Mouse (Mus musculus): ENCODE data around the gene Clip1. TPM values are rescaled to one million over a fixed set of nuclear protein-coding genes. Genes with fewer than 3 reads are reported as not detected.
A peak's percentile ranks its signal among the peaks of the same experiment; 100 is the strongest.

Gene Clip1
- polyA plus RNA-seq, 1 experiment from 2014 or later, result 45.2 TPM

DNA sequence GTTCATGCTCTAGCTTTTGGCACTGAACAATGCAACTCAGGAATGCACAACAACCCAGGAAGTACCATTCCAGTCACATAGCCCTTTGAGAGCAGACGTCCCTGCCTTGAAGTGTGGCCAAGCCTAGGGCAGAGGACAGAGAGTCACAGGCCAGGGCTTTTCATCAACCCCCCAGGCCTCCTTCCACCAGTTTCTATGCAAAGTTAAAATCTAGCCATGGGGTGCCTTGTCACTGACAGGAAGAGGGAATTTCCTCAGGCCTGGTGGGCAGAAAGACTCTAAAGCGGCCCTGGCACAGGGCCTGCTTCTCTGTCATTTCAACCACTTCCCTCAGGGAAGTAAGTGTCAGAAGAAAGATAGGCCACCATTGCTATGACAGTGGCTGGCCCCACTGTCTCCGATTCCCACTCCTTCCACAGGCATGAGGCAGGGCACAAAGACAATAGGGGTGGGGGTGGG lies 77.2 kb downstream of the Clip1 start:
- no peaks in the 10 kb centered on the region for H3K27me3 ChIP-seq (ENCODE audit: control insufficient read depth, insufficient read depth, low read length)
- H3K4me1 ChIP-seq (ENCODE audit: control insufficient read depth, insufficient read depth, low read length), result peaks cover 8% of the 10 kb centered on the region; the same call in 1 of the 2 replicates
- 0 out of 2 replicates have a peak, but pooled peaks cover 8% of the 10 kb centered on the region for H3K36me3 ChIP-seq (ENCODE audit: control insufficient read depth, insufficient read depth, low read length)
- peak; percentile 39; the same call in 1 of the 2 replicates for ATAC-seq (replicated peaks; ENCODE audit: insufficient number of reproducible peaks, low FRiP score, low TSS enrichment)
- H3K9me3 ChIP-seq (replicated peaks; ENCODE audit: control insufficient read depth, low read length), result no peaks in the 10 kb centered on the region
- peak overlapping the region; percentile 2; the same call in 1 of the 2 replicates for H3K27ac ChIP-seq (ENCODE audit: low read depth, low read length)
- H3K9ac ChIP-seq (ENCODE audit: low read depth, low read length), result no peak overlapping the region
- no peak overlapping the region for H3K4me2 ChIP-seq
- H3K4me3 ChIP-seq (ENCODE audit: low read depth, low read length), result no peak overlapping the region
- 62% methylated on average over 3 of the region's 3 CpGs for WGBS (ENCODE audit: insufficient replicate concordance)

DNA sequence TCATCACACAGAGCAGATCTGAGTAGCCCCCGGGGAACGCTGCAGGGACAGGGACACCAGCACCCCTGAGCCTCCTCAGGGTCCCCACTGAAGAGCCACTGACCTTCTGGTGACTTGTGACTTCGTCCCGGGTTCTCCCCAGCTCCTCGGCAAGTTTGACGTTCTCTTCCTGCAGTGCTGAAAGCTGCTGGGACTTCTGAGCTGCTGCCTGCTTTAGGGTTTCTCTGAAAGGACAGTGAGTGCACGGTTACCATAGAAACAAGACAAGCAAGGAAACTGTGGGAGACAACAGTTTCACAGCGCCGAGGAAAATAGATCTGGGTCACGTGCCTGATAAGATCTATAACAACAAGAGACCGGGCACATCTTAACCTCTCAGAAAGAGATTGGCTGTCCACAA lies 80.9 kb downstream of the Clip1 start:
- no peak overlapping the region for H3K4me3 ChIP-seq (ENCODE audit: low read depth, low read length)
- H3K36me3 ChIP-seq (ENCODE audit: control insufficient read depth, insufficient read depth, low read length), result 0 out of 2 replicates have a peak, but pooled peaks cover 6% of the 10 kb centered on the region
- no peak overlapping the region for H3K4me2 ChIP-seq
- ATAC-seq (replicated peaks; ENCODE audit: insufficient number of reproducible peaks, low FRiP score, low TSS enrichment), result no peak
- H3K27me3 ChIP-seq (ENCODE audit: control insufficient read depth, insufficient read depth, low read length), result no peaks in the 10 kb centered on the region
- H3K4me1 ChIP-seq (ENCODE audit: control insufficient read depth, insufficient read depth, low read length), result peaks cover 8% of the 10 kb centered on the region; the same call in 1 of the 2 replicates
- no peak overlapping the region for H3K27ac ChIP-seq (ENCODE audit: low read depth, low read length)
- WGBS (ENCODE audit: insufficient replicate concordance), result 39% methylated on average over 11 of the region's 11 CpGs
- H3K9me3 ChIP-seq (replicated peaks; ENCODE audit: control insufficient read depth, low read length), result no peaks in the 10 kb centered on the region
- H3K9ac ChIP-seq (ENCODE audit: low read depth, low read length), result no peak overlapping the region

DNA sequence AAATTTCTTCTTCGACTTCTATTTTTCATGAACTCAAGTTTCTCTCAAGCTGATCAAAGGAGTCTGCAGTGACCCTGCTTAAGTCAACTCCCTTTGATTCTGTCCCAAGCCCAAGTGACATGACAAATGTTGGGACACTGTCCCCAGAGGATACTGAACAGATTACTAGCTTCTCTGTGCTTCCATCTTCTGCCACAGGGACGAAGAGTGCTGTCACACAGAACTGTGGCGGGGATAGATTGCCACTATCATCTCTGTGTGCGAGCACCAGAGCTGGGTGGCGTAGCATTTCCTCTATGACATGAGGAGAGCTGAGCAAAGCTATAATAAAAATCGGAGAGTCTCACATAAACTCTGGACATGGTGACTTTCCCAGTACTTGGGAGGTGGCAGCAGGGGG lies 82.2 kb downstream of the Clip1 start:
- peaks cover 8% of the 10 kb centered on the region; the same call in 1 of the 2 replicates for H3K4me1 ChIP-seq (ENCODE audit: control insufficient read depth, insufficient read depth, low read length)
- no peak overlapping the region for H3K27ac ChIP-seq (ENCODE audit: low read depth, low read length)
- no peak overlapping the region for H3K4me2 ChIP-seq
- 65% methylated on average over 6 of the region's 6 CpGs for WGBS (ENCODE audit: insufficient replicate concordance)
- H3K36me3 ChIP-seq (ENCODE audit: control insufficient read depth, insufficient read depth, low read length), result no peaks in the 10 kb centered on the region
- no peaks in the 10 kb centered on the region for H3K9me3 ChIP-seq (replicated peaks; ENCODE audit: control insufficient read depth, low read length)
- no peak for ATAC-seq (replicated peaks; ENCODE audit: insufficient number of reproducible peaks, low FRiP score, low TSS enrichment)
- H3K27me3 ChIP-seq (ENCODE audit: control insufficient read depth, insufficient read depth, low read length), result no peaks in the 10 kb centered on the region
- H3K4me3 ChIP-seq (ENCODE audit: low read depth, low read length), result no peak overlapping the region
- H3K9ac ChIP-seq (ENCODE audit: low read depth, low read length), result no peak overlapping the region

DNA sequence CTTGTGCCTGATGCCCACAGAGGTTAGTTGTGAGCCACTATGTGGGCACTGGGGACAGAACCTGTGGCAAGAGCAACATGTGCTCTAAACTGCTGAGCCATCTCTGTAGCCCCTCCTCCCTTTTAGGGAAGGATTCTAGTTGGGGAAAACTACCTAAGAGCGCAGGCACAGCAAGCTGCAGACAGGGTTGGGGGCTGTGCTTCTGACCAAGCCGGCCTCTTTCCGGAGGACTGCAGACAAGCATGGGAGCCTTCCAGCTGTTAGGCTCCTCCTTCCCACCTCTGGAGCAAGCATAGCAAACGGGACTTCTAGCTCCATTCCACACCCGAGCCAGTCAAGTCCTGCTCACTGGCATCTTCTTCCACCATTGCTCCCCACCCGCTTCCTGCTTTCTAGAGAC lies 85.1 kb downstream of the Clip1 start:
- no peak overlapping the region for H3K27ac ChIP-seq (ENCODE audit: low read depth, low read length)

DNA sequence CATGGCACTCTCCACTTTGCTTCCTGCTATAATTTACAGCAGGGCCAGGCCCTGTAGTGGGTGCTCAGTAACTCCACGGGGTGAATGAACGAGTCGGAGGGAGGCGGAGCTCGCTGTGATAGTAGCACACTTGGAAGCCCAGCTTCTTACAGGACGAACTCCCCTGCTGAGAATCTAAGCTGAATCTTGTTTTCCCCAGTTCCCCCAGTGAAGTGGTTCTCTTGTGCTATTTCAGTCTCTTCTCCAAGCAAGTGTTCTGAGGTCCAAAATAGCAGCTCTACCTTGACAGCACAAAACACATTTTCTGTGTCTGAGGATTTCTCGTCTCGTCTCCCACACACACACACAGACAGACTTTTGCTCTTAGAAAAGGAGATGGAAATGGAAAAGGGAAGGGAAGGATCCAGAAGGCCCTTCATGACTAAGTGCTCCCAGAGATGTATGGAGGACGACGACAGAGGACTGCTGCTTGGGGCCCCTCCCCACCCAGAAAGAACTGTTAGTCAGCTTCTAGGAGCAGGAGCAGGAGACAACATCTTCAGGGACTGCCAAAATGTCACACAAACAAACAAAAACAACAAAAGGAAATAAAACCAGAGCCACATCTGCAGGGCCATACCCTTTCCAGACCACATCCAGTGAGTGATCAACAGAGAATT lies 90.7 kb downstream of the Clip1 start:
- H3K36me3 ChIP-seq (ENCODE audit: control insufficient read depth, insufficient read depth, low read length), result 0 out of 2 replicates have a peak, but pooled peaks cover 2% of the 10 kb centered on the region

More for the DNA sequence above, 85.1 kb downstream of the Clip1 start:
- H3K36me3 ChIP-seq (ENCODE audit: control insufficient read depth, insufficient read depth, low read length), result no peaks in the 10 kb centered on the region
- no peak overlapping the region for H3K4me2 ChIP-seq
- no peak overlapping the region for H3K4me3 ChIP-seq (ENCODE audit: low read depth, low read length)
- ATAC-seq (replicated peaks; ENCODE audit: insufficient number of reproducible peaks, low FRiP score, low TSS enrichment), result no peak
- no peak overlapping the region for H3K9ac ChIP-seq (ENCODE audit: low read depth, low read length)
- H3K9me3 ChIP-seq (replicated peaks; ENCODE audit: control insufficient read depth, low read length), result no peaks in the 10 kb centered on the region
- H3K27me3 ChIP-seq (ENCODE audit: control insufficient read depth, insufficient read depth, low read length), result no peaks in the 10 kb centered on the region
- H3K4me1 ChIP-seq (ENCODE audit: control insufficient read depth, insufficient read depth, low read length), result peaks cover 5% of the 10 kb centered on the region; the same call in 1 of the 2 replicates
- WGBS (ENCODE audit: insufficient replicate concordance), result 33% methylated on average over 6 of the region's 6 CpGs

DNA sequence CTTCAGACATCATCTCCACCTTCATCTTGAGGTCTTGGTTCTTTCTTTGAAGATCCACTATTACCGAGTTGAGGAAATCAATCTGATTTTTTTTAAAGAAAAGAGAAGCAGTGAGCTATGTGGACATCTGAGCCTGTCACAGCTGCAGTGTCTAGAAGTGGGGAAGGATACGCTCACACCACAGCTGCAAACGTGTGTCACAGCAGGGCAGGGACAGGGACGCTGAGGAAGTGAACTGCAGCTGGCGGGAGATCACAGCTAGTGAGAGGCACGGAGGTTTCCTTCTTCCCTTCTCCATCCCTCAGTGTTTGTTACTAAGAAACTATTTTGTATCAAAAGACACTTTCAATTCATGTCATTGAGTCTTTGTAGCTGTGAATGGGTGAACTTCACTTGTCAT lies 104.4 kb downstream of the Clip1 start:
- no peaks in the 10 kb centered on the region for H3K4me1 ChIP-seq (ENCODE audit: control insufficient read depth, insufficient read depth, low read length)
- no peak overlapping the region for H3K4me3 ChIP-seq (ENCODE audit: low read depth, low read length)
- H3K27ac ChIP-seq (ENCODE audit: low read depth, low read length), result no peak overlapping the region
- WGBS (ENCODE audit: insufficient replicate concordance), result 85% methylated on average over 6 of the region's 6 CpGs
- H3K4me2 ChIP-seq, result no peak overlapping the region
- no peak for ATAC-seq (replicated peaks; ENCODE audit: insufficient number of reproducible peaks, low FRiP score, low TSS enrichment)
- H3K27me3 ChIP-seq (ENCODE audit: control insufficient read depth, insufficient read depth, low read length), result no peaks in the 10 kb centered on the region
- H3K36me3 ChIP-seq (ENCODE audit: control insufficient read depth, insufficient read depth, low read length), result peaks cover 23% of the 10 kb centered on the region
- H3K9ac ChIP-seq (ENCODE audit: low read depth, low read length), result no peak overlapping the region
- no peaks in the 10 kb centered on the region for H3K9me3 ChIP-seq (replicated peaks; ENCODE audit: control insufficient read depth, low read length)

More for the DNA sequence above, 90.7 kb downstream of the Clip1 start:
- WGBS (ENCODE audit: insufficient replicate concordance), result 69% methylated on average over 10 of the region's 10 CpGs
- ATAC-seq (replicated peaks; ENCODE audit: insufficient number of reproducible peaks, low FRiP score, low TSS enrichment), result no peak
- H3K27me3 ChIP-seq (ENCODE audit: control insufficient read depth, insufficient read depth, low read length), result no peaks in the 10 kb centered on the region
- no peak overlapping the region for H3K27ac ChIP-seq (ENCODE audit: low read depth, low read length)
- H3K4me2 ChIP-seq, result no peak overlapping the region
- no peaks in the 10 kb centered on the region for H3K9me3 ChIP-seq (replicated peaks; ENCODE audit: control insufficient read depth, low read length)
- no peak overlapping the region for H3K4me3 ChIP-seq (ENCODE audit: low read depth, low read length)
- no peak overlapping the region for H3K9ac ChIP-seq (ENCODE audit: low read depth, low read length)
- H3K4me1 ChIP-seq (ENCODE audit: control insufficient read depth, insufficient read depth, low read length), result 0 out of 2 replicates have a peak, but pooled peaks cover 5% of the 10 kb centered on the region

DNA sequence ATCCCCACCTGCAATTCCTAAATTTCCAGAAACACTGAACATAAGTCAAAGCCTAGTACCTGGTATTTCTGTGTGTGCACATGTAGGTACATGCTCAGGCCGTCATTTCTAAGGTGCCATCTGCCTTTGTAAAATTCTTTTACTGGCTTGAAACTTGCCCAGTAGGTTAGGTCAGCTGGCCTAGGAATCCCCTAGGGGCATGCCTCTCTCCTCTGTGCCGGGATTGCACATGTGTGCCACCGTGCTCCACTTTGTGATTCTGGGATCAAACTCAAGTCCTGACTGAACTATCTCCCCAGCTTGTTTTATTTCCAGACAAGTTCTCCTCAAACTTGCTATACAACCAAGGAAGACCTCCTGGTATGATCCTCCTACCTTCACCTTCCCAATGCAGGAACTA lies 107.7 kb downstream of the Clip1 start:
- H3K4me1 ChIP-seq (ENCODE audit: control insufficient read depth, insufficient read depth, low read length), result peaks cover 7% of the 10 kb centered on the region
- no peak overlapping the region for H3K9ac ChIP-seq (ENCODE audit: low read depth, low read length)
- no peaks in the 10 kb centered on the region for H3K9me3 ChIP-seq (replicated peaks; ENCODE audit: control insufficient read depth, low read length)
- no peak overlapping the region for H3K4me2 ChIP-seq
- H3K4me3 ChIP-seq (ENCODE audit: low read depth, low read length), result no peak overlapping the region
- no peaks in the 10 kb centered on the region for H3K27me3 ChIP-seq (ENCODE audit: control insufficient read depth, insufficient read depth, low read length)
- 77% methylated on average over 3 of the region's 3 CpGs for WGBS (ENCODE audit: insufficient replicate concordance)
- H3K27ac ChIP-seq (ENCODE audit: low read depth, low read length), result no peak overlapping the region
- no peak for ATAC-seq (replicated peaks; ENCODE audit: insufficient number of reproducible peaks, low FRiP score, low TSS enrichment)
- H3K36me3 ChIP-seq (ENCODE audit: control insufficient read depth, insufficient read depth, low read length), result peaks cover 16% of the 10 kb centered on the region

DNA sequence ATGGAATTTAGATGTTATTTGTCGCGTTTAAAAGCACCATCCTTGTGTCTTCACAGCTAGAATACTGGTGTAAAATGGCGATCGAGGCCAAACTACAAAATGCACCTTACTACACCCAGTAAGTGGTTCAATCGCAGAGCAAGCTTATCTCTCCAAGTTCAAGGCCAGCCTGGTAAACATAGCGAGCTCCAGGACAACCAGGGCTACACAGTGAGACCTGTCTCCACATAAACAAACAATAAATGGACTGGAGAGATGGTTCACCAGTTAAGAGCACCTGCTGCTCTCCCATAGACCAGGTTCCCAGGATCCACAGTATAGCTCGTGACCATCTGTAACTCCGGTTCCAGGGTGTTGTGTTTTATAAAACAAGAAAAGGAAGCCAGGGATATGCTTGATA lies 111.1 kb downstream of the Clip1 start:
- Histone ChIP-seq H3K4me2 (peak overlapping the region; percentile 96), H3K27me3 (ENCODE audit: control insufficient read depth, insufficient read depth, low read length) (no peaks in the 10 kb centered on the region), H3K4me1 (ENCODE audit: control insufficient read depth, insufficient read depth, low read length) (peaks cover 7% of the 10 kb centered on the region), H3K9me3 (replicated peaks; ENCODE audit: control insufficient read depth, low read length) (no peaks in the 10 kb centered on the region), H3K36me3 (ENCODE audit: control insufficient read depth, insufficient read depth, low read length) (peaks cover 8% of the 10 kb centered on the region), H3K27ac (ENCODE audit: low read depth, low read length) (no peak overlapping the region), H3K4me3 (ENCODE audit: low read depth, low read length) (peak overlapping the region; percentile 97), H3K9ac (ENCODE audit: low read depth, low read length) (no peak overlapping the region)
- 56% methylated on average over 8 of the region's 8 CpGs for WGBS (ENCODE audit: insufficient replicate concordance)
- no peak; the same call in 1 of the 2 replicates for ATAC-seq (replicated peaks; ENCODE audit: insufficient number of reproducible peaks, low FRiP score, low TSS enrichment)

All from heart, embryonic 11.5 days (tissue).